Mouse (Mus musculus): ENCODE results near the gene Pak4.

Gene Pak4

DNA sequence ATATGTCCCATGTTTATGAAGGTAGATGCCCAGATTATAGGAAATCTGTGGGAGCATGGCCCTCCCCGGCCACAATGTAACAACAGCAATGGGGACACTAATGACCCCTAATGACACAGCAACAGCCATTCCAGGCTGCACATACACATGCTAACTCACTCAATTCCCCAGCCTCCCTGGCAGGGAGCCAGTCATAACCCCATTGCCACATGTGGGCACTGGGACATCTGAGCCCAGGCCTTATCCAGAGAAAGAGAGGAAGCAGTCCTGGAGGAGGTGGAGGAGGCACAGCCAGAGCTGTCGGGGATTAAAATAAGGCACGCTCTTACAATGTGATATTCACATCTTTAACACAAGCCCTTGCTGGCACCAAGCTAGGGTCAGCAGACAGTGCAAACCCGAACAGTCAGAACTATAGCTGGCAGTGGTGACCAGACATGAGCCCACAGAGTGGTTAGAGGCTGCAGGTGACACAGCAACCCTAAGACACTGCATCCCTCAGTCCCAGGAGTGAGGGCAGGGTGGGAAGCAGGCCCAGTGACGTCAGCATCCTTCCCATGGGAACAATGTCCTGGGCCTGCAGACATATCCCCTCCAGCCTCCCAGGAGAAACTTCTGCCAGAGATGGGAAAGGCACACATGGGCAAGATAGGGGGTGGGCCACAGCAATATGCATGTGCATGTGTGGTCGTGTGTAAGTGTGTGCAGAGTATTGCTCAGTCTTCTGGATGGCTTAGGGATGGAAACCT lies 11.1 kb downstream of the Pak4 start:
- no peak for DNase-seq

DNA sequence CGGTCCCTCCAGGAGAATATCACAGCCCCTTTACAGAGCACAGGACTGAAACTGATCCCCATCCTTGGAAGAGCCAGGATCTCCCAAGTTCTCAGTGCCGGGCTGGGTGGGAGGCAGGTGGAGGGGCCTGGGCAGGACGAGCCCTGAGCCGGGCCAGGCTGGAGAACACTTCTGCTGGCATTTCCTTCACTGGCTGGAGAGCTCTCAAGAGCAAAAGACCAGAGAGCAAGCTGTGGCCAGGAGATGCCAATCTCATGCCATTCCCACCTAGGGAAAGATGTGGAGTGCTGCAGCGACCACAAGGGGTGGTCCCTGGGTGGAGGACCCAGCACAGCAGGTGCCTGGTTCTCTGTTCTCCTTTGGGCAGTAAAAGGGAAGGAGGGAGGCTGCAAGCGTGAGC lies 13.0 kb downstream of the Pak4 start:
- DNase-seq, result no peak

DNA sequence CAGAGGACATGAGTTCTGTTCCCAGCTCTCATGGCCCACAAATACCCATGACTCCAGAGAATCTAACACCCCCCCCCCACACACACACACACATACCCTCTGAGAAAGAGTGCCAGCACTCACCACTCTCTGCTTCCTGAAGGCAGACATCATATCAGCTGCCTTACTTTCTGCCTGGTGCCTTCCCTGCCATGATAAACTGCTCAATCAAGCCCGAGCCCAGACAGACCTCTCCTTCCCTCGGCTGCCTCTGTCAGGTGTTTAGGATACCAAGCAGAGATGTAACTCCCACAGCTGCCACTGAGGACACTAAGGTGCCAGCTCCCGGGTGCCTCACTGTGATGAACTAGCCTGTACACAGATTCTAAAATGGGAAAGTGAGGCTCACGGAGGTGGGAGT lies 13.5 kb downstream of the Pak4 start:
- no peak for DNase-seq

DNA sequence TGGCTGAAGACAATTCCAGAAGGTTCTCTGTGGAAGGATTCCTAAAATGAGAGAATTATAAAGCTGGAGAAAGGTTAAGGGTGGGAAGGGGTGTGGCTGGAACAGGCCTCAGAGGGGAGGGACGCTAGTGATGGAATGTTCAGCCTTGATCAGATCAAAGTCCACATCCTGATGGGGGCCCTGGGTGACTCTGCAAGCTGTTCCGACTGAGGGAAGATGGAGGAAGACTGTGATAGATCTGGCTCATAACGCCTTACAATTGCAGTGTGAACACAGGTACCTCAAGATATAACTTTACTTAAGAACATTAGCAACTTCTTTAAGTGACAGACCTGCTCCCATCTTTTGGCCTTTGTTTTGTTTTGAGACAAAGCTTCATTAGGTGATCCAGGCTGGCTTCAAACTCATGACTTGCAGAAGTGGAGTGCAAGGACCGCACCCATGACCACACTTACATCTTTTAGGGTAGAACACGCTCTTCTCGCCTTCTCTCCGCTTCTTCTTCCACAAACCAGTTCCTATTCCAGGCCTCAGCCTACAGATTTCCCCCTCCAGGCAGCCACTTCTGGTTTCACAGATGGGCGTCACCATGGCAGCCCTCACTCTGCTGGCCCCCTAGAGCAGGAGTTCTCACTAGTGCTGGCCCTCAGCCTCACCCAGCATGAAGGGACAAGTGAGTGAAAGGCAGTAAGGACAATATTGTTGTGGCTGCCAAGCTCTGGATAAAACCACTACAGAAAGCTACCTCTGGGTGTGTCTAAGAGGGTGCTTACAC lies 14.2 kb downstream of the Pak4 start:
- no peak for DNase-seq

DNA sequence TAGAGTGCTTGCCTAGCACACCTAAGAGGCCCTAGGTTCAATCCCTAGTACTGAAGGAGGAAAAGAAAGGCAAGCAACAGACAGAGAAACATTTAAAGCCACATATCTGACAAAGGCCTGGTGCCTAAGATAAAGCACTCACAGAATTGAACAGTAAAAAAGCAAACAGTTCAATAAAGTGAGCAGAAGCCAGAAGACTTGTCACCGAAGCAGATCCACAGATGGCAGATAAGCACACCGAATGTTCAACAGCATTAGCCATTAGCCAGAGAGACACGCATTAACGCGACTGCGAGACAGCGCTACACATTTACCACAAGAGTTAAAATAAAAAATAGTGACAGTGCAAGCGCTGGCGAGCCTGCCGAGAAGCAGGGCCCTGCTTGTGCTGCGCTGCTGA lies 15.1 kb downstream of the Pak4 start:
- DNase-seq, result no peak

DNA sequence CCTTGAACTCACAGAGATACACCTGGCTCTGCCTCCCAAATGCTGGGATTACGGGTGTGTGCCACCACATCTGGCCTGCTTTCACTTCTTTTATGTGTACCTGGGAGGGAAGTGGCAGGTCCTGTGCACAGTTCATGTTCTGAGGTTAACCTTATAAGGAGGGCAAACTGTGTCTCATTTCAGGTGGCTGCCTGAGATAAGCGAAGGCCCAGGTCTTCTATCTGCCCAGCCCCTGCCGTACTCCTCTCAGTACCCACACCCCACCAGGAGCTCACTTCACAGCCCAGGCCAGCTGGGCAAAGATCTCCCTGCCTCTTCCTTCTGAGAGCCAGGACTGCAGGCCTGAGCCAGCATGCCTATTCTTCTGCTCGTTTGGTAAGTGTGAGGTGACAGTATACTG lies 16.3 kb downstream of the Pak4 start:
- no peak for DNase-seq

DNA sequence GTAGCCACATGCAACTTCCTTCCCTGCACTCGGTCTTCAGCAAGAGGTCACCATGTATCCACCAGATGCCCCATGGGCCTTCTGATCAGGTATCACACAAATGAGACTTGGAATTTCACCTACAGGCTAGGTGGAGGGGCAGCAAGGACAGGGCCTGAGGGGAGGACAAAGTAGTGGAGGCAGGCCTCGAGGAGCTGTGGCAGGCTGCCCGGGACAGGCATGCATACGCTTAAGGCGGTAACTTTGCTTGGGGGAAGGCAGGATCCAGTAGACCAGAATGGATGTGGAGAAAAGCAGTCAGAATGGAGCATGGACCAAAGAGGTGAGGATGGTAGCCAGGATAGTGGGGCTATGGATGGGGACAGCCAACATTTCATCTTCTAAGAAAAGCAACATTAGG lies 18.2 kb downstream of the Pak4 start:
- no peak for DNase-seq

DNA sequence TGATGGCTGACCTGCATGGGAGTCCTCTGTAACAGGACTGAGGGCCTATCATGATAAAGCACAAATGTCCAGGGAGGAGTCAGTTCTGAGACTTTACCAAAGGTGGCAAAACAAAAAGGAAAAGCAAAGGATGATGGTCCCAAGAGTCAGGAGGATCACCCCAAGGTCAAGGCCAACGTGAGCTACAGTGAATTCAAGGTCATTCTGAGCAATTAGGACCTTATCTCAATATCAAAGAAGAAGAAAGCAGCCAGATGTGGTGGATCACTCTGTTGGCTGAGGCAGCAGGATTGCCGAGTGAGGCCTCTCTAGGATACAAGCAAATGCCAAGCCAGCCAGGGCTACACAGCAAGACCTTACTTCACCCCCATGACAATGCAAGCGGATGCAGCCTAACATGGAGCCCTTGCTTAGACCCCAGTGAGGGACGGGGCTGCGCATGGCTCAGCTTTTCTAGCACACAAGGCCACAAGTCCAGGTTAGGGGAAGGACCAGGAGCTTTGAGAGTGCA lies 19.4 kb downstream of the Pak4 start:
- DNase-seq, result no peak

DNA sequence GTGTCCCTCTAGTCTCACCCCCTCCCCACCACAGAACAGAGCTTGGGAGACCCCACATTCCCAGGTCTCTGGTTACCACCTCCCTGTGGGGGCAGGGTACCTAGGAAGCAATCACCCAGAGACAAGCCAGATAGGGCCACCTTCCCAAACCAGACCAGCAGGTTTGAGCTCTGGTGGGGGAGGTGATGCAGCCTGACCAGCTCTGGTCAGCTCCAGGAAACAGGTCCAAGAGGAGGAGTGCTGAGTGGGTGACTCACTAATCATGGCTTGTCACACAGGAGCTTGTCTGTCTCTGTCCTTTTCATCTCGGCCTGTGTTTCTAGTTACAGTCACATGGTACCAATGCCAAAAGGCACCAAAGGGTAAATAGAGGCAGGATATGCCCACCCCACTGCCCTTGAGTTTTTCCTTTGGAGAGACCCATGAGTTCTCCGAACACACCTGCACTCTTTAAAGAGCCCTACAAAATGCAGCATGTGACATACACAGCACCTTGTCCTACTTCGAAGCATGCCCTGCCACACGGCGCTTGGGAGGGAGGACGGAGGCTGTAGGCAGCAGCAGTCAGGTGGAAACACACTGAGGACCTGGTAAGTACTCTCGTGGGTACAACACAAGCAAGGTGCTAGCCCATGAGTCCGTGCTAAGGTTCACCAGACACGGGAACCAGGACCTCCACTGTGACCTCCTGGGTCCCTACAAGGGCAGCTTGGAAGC lies 20.0 kb downstream of the Pak4 start:
- no peak for DNase-seq

DNA sequence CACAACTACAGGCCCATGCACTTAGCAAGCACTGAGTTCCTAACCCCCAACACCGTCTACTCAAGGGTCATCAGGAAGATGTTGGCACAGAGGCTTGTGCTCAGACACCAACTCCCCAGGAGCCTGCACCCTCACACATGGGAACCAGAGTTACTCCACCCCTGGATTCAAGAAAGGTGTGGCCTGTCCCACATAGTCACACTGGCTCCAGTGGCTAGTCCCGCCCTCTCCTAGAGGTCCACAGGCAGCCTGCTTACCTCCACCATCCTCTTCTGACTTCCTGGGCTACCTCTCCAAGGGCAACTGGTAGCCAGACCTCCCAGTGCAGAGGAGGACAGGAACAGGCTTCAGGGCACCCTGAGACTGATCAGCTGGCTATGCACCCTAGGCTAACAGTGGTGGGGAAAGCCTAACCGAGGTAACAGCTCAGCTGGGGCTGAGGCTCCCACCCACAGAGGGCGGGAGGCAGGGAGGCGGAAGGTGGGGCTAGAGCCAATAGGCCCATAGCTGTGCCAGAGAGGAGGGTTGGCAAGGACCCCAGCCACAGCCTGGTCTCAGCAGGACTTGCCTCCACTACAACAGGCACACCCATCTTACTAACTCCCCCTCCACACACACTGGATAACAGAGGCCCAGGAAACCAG lies 21.6 kb downstream of the Pak4 start:
- no peak for DNase-seq

DNA sequence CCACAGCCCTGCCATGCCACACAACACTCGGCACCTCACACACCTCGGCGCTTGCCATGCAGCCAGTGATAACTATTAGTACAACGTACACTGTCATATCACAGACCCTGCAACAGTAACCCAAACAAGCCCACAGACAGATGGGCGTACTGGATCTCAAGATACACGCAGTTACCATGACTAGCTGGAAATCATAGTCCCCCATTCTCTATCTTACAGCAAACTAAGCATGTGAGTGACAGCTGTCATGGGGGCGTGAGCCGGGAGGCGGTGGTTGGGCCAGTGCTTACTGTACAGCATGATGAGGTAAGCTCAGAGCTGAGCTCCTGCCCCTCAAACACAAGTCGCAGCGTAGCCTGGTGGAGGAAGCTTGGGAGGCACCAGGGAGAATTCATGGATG lies 22.4 kb downstream of the Pak4 start:
- no peak for DNase-seq

DNA sequence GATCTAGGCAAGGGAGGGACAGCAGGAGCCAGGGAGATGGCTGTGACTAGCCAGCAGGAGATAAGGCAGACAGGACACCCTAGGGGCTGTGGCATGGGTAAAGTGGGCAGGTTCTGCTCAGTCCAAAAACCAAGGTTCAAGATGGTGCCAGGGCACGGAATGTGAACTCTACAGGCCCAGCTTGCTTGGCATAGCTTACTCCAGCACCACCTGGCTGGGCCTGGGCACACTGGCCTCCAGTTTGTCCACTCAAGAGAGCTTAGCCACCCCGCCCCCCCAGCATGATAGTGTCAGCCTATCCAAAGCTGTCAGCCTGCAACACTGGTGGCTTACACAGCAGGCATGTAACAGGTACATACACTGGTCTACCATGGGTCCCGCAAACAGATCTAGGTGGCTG lies 24.7 kb downstream of the Pak4 start:
- no peak for DNase-seq

DNA sequence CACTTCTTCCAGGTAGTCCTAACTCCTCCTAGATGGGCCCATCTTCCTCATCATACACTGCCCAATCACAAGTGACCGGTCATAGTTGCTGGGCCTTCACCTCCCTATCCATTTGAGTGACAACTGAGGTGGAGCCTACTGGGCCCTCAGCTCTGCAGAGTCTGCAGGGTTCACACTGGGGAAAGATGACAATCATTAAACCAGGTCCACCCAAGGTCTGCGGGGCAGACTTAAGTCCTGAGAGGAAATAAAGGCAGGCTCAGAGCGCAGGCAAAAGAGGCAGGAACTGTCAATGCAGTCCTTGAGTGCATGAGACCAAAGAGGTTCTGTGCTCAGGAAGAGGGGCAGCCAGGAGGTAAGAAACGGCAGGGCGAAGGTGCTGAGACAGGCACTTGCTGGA lies 25.3 kb downstream of the Pak4 start:
- no peak for DNase-seq

DNA sequence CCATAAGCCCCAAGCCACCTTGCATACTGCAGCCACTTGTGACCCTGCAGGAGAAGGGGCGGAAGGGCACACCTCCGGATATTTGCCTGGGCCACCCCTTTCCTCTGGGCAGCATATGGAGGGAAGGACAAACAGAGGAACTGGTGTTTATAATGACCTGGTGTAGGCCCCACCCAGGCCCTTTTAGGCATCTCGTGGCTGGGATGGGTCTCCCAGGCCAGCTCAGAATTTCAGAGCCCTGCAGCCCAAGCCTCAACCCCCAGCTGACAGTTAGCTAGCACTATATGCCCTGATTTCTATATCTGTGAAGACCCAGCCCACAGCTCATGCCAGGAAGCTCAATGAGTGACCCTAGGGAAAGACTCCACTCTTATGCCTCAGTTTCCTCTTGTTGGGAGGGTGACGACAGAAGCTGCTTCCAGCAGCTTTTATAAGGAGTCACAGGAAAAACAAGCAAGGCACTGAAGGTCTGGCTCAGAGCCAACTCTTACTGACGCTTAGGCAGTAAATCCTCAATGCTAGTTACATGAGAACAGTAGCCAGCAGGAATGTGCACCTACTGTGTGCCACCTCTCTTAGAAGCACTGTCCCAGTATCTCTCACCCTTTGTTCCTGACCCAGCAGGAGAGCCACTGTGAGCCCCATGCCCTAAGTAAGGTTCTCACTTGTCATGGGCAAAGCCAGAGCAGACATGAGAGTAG lies 26.9 kb downstream of the Pak4 start:
- DNase-seq, result no peak

DNA sequence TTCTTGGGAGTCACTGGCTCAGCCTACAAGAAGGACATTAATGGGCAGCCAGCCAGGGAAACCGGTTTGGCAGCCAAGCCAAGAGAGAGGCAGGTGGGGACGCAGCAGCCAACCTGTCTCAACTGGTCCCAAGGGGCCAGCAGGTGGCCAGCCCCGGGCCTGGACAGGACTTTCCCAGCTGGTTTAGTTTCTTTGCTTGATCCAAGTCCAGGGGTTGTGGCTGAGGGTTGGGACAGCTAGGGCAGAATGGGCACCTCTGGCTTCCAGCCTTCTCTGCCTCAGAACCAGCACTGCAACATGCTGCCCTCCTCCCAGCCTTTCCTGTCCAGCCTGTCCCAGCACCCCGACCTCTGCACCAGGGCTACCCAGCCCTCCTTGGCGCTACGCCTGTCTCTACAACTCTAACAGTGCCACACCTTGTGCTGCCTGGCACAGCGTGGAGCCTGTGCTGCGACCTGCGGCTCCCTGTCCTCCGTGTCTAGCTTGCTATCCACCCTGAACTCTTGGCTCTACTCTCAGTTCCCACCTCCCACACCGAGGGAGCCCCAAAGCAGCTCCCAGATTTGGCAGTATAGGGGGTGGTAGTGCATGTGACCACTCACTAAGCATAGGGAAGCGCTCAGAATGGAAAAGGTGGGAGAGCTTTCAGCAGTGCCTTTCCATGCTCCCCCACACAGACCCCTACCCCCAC lies 27.5 kb downstream of the Pak4 start:
- DNase-seq, result no peak

DNA sequence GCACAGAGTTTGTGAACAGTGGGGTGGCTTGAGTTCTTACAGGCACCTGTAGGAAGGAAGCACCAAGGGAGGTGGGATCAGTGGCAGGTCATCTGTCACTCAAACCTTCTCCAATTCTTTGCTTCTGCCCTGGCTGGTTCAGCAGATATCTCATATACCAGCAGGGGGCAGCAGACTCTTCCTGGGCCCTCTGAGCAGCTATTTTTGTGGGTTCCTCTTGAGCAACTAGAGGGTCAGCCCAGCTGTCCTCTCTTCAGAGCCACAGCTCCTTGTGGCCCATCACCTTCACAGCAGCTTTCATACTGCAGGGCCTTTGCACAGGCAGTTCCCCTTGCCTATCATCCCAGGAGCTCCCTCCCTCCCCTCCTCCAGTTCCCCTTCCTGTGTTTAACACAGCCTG lies 29.7 kb downstream of the Pak4 start:
- DNase-seq, result peak; percentile 51

DNA sequence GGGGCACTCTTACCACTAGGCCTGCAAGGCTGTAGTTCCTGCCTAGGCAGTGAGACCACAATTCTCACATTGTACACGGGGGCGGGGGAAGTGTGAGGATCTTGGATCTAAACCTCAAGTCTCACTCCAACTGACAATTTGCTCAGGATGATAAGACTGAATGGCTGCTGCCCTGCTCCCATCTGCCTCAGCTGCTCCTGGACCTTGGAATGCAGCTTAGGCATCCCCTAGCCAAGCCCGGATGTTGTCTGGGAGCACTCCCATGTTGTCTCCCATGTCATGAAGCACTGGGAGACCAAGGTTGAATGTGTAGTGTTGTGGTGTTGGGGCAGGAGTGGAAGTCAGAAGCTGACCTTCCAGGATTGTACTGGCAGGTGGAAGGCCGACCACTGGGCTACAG lies 30.4 kb downstream of the Pak4 start:
- DNase-seq, result no peak

DNA sequence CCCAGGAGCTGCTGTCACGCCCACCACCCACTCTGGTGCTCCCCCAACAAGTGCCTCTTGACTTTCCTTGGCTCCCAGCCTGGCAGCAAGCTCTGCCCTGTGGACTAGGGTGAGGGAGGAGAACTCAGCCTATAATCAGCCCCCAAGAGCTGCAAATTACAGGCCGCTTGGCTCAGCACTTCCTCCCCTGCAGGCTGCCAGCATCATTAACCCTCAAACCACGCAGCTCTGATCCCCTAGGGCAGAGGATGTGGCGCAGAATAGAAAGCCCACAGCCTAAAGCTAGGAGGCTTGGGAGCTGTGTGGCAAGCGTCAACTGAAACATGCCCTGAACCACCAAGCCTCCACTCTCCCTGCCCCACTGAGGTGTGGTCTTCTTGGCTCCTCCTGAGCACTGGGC lies 32.6 kb downstream of the Pak4 start:
- no peak for DNase-seq

DNA sequence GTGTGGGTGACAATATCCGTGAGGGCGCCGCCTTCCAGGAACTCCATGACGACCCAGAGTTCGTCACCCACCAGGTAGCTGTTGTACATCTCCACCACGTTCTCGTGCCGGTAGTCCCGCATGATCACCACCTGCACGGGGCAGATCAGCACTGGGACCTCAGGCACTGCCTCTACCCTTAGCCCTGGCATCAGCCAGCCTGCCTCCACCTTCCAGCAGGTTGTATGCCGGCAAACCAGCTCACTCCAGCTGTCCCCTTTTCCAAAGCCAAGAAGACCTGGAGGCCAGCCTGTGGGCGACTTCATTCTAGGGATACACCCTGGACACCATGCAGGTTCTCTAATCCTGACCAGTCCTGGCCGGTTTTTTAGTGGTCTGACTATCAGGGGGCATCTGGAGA lies 35.0 kb downstream of the Pak4 start:
- no peak for DNase-seq

DNA sequence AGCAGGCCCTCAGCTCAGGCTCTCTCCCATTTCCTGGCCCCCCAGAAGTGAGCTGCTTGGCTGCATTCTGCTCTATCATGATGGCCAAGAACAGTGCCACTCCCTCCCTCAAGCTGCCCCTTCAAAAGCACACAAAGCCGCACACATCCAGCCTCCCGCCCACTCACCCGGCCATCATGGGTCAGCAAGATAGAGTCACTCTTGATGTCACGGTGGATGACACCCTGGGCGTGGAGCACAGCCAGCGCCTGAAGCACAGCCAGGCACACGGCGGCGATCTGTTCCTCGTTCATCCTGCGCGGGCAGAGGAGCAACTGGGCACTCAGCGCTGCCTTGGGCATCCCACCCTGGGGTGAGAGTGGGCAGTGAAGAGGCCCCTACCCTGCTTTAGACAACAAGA lies 35.6 kb downstream of the Pak4 start:
- no peak for DNase-seq

DNA sequence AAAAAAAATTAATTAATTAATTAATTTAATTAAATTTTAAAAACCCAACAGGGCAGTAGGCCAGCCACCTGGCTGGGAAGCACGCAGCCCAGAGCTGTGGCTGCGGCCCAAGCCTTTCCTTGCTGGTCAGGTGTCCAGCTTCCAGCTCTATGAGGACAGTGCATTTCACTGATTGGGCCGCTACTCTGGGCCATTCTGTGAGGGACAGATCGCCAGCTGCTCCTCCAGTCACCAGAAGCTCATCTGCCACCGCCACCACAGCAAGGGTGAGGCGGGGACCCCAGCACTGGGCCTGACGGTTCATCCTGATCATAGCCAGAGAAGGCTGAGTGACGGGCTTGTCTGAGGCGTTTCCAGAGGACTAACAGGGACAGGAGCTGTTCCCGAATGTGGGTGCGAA lies 36.0 kb downstream of the Pak4 start:
- no peak for DNase-seq

DNA sequence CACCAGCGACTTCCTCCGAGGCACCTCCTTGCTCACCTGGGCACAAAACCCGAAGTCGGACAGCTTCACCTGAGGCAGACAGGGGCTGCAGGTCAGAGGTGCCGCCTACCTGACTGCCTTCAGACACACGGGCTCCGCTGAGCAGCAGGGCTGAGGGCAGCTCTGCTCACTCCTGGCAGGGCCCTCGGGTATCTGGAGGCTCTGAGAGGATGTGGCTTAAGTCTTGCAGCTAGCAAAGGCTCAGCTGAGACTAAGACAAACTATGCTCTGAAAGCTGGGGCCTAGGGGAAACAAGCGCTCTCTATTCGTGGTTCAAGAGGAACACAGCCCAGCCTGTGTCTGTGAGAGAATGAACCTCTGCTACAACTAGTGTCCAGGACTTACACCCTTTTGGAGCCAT lies 37.1 kb downstream of the Pak4 start:
- no peak for DNase-seq
